Mouse (Mus musculus) heart, adult 9 months (tissue): Measurements from ENCODE around the gene Col4a6.

ENCODE experiments used
- DNase-seq, 2 experiments: peaks; one replicate each; pipeline ENCODE4 v3.0.0; 2022; ENCODE audit warnings: low spot score in 2 of 2

The Col4a6 gene

DNA sequence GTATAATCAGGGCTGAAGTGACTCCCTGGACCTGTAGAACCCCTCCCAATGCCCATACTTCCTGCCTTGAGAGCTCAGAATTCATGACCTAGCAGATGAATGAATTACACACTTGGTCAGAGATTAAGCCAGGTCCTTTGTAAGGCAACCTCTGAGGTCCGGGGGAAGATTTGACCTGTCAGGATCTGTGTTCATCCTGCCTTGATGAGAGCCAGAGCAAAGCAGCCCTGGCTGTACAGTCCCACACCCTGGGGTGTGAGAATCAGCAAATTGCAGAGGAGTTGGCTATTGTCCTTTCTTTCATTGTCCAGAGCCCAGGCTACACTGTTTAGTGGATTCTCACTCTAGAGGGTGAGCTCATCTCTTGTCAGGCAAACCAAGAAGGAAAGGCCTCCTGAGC is 207.9 kb downstream of the Col4a6 start:
- DNase-seq = no peak

DNA sequence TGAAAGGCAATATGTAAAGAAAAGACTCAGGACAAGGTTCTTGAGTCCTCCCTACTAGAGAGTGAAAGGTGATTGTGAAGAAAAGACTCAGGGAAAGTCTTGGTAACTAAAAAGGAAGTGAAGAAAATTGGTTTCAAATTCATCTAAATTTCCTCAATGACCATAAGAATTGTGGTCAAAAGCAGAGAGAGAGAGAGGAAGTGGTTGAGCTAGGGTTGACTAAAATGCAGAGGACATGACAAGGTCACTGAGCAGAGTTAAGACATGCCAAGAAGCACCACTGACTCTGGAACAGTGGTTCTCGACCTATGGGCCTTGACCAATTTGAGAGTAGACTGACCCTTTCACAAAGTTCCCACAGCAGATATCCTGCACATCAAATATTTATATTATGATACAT is 224.2 kb downstream of the Col4a6 start:
- DNase-seq = no peak

DNA sequence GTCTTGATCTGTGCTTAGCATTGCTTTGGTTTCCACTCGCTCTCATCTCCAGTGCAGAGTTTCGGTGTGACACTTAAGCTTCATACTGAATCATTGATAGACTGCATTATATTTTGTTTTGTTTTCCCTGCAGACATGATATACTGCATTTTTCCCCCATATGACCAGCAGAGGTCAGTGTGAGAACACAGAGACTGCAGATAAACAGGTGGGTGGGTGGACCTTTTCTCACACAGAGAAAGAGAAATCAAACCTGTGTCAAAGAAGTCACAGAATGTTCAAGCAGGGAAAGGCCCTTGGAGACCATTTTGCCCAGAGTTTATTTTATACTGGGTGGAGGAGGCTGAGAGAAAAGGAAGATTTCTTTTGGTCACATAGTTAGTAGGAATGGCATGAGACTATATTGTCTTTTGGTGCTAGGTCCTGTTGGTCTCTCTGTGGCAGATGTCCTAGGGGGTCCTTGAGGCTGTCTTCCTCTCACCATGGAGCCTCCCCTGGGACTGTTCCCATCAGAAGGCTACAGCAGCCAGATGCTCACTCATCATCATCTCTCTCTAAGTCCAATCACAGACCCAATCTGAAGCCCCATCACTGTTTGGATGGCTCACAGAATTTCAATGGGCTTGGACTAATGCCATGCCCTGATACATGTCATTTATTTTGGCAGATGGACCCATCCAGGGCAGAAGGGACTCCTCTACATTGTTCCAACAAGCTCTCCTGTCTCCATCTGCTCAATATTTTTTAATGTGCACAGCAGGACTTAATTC is 237.1 kb downstream of the Col4a6 start:
- peak in 1 of 2 experiments; percentile 5 for DNase-seq

DNA sequence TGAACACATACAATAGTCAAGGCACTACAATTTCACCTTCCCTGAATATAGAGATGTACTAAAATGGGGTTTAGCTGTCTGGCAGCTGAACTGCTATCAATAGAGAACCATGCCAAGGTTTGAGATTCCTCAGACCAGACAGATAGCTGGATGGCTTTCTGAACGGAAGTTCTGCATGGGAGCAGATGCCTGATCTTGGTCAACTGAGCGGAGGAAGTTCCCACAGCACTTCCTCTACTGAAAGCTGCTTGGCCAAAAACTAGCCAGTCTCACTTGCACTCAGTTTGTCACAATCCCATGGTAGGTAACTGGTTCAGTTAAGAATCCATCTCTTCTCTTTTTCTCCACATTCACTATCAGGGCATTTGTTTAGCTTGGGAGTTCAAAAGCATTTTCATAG is 245.7 kb downstream of the Col4a6 start:
- DNase-seq = no peak

DNA sequence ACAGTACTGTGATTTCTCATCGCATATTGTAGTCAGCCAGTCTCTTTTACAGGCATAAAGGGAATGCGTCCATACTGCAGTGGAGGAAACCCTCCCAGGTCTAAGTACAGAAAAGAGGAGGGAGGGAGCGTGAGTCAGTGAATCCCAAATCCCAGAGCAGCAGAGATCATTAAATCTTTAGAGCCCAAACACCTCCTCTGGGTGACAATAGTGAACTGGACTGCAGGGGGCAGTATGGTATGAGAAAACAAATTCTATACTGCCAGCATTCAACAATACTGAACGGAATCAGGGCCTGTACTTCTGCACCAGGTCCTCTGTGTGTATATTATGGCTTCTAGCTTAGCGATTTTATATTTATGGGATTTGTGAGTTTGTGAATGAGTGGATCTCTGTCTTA is 261.1 kb downstream of the Col4a6 start:
- peak in 1 of 2 experiments; percentile 43 for DNase-seq

DNA sequence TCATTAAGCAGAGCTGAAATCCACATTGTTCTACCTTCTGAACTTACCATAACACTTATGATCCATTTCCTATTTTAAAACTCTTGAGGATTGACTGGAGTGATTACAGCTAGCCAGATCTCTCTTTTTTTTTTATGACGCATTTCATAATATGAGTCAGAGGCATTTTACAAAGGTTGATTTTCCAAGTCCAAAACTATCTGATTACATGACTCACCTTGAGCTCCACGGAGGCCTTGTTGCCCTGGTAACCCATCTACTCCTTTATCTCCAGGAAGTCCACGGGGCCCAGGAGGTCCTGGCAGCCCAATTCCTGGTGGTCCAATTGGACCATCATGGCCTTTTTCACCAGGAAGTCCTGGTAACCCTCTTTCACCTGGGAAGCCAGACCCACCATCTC is 274.9 kb downstream of the Col4a6 start:
- no peak for DNase-seq

DNA sequence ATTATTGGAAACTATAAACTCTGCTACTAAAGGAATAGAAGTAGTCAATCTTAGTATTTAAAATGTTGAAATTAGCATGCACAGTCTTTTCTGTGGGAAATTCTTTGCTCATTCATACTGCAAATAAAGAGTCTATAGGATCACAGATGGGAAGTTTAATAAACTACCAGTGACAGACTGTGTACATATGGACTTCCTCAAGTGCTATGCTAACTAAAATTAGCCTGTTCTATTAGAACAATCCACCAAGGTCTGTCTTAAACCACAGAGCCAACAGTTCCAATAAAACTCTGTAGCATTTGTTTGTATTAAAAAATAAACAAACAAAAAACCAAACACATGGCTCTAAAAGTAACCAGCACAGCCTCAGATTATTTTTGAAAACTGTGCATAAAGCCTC is 278.8 kb downstream of the Col4a6 start:
- DNase-seq = no peak

DNA sequence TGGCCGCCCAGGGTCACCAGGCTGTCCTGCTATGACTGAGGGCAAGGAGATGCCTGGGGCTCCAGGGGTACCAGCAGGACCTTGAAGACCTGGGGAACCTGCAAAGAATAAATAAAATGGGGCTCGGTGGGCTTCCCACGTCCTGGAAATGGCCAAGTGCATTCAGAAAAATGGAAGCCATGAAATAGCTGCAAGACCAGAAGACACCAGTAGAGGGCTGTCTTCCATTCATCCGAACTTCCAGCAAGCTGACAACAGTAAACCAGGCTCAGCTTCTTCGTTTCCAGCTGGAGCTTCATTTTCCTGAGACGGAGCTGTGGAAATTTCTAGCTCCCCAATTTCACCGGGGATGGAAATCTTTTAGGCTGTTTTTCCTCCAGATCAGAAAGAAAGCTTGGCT is 298.5 kb downstream of the Col4a6 start:
- no peak for DNase-seq

DNA sequence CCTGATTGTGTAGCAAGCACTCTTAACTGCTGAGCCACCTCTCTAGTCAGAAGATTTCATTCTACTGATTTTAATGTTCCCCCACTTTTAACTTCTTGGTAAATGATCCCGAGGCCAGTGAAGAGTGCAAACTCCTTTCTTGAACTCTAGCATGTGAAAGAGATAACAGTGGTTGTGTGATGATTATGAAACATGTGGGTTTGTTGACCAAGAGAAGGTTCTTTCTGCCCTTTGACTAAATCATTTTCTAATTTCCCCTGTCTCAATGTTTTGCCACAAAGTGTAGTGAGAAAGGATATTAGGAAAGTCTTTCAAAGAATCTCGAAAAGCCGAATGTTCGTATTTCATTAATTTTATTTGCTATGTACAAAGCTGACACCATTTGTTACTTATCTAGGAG is 308.8 kb downstream of the Col4a6 start:
- no peak for DNase-seq

DNA sequence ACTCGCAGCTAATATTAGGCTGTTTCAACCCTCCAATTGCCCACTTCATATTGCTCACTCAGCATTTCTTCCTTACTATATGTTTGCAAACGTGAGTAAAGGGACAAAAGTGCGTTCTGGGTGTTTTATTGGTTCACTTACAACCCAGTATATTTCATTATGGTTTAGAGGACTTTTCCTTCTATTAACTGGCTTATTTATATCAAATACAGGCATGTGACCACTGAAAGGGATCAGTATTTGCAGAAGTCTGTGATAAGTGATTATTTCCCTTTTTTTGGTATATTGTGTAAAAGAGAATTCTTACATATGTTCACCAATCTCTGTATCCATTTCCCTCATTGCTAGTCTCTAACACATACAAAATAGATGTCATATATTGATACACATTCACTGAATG is 313.5 kb downstream of the Col4a6 start:
- DNase-seq = no peak

DNA sequence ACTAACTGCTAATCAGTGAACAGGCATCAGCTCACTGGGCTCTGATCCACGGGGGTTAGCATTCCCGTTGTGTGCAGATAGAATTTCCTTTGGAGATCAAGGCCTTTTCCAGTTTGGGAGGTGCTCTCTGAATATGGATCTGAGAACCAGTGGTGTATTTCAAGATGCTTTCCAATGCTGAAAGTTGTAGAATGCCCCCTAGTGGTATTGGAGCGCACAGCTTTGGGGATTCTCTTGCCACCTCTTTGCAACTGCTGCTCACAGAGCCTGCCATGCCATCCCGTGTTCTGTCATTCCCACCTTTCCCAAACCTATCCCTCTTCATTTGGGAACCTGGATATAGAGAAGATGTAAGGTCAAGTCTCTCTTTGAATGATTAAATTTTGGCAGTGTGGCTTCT is 315.7 kb downstream of the Col4a6 start:
- DNase-seq = no peak

DNA sequence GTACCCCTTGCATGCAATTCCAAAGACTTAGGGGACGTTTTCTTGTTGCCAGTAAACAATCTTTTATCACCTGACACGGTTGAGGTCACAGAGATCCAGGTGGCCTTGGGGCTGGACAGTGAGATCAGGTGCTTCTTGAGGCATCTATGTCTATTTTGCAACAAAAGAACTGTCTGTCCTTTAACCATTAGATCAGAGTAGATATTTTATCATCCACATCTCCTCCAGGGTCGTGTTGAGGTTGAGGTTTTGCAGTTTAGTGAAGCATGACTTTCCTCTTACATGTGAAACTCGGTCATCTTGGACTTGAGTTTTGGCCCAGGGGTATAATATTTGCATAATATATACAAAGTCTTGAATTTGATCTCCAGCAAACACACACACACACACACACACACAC is 316.2 kb downstream of the Col4a6 start:
- no peak for DNase-seq

DNA sequence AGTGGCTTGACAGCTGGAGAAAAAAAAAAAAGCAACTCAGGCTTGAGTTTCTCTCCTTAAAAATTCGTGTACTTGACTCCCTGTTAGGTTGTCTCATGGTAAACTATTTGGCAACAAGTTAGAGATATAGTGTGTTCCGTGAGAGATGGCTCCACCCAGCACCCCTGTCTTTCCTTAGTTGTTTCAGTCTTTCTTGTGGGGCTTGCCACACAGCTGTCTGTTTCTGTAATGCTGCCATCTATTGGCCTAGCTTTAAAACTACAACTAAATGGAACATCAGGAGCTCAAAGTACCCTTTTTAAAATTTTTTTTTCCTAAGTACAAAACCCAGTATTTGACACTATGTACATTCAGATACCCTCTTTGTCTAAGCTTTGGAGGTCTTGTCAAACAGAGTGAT is 317.2 kb downstream of the Col4a6 start:
- peak in 1 of 2 experiments; percentile 3 for DNase-seq

DNA sequence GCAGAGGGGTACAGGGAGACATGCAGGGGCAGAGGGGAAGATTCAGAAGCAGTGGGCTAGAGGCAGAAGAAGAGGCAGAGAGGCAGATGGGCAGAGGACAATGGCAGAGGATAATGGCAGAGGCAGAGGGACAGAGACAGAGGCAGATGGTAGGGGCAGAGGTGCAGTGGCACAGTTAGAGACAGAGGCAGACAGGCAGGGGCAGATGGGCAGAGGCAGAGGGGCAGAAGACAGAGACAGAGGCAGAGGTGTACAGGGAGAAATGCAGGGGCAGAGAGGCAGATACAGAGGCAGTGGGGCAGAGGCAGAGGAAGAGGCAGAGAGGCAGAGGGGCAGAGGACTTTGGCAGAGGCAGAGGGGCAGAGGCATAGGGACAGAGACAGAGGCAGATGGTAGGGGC is 322.7 kb downstream of the Col4a6 start:
- DNase-seq = no peak

DNA sequence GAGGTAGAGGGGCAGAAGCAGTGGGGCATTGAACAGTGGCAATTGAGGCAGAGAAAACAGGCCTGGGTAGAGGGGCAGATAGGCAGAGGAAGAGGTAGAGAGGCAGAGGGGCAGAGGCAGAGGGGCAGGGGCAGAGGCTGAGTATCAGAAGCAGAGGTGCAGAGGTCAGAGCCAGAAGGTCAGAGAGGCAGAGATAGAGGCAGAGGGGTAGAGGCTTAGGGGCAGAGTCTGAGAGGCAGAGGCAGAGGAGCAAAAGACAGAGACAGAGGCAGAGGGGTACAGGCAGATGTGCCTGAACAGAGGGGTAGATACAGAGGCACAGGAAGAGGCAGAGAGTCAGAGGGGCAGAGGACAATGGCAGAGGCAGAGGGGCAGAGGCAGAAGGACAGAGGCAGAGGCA is 323.6 kb downstream of the Col4a6 start:
- DNase-seq = no peak

DNA sequence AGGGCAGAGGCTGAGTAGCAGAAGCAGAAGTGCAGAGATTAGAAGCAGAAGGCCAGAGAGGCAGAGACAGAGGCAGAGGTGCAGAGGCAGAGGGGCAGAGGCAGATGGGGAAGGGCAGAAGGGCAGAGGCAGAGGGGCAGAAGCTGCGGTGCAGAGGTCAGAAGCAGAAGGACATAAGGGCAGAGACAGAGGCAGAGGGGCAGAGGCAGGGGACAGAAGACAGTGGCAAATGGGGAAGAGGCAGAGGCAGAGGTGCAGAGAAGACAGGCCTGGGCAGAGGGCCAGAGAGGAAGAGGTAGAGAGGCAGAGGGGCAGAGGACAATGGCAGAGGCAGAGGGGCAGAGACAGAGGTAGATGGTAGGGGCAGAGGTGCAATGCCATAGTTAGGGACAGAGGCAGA is 324.2 kb downstream of the Col4a6 start:
- no peak for DNase-seq
